Mouse (Mus musculus) adrenal gland, postnatal 10 days (tissue): ENCODE measurements around the gene Prokr2. TPM values are rescaled to one million over a fixed set of nuclear protein-coding genes. Genes with fewer than 3 reads are reported as not detected.
A peak's percentile ranks its signal among the peaks of the same experiment; 100 is the strongest.
"Not testable (repeated sequence)": the region's sequence is repeated elsewhere in the genome, so short reads cannot be mapped to it uniquely, and the experiment has no call there.

Experiments
- DNase-seq: peaks from one replicate; pipeline ENCODE4 v3.0.0; 2021; ENCODE audit warnings: mixed read lengths
- total RNA-seq, 2 experiments: library from RNA; stranded (reverse); gene quantifications; 2 replicates each; pipeline ENCODE4 v1.2.3; 2021

The Prokr2 gene
- total RNA-seq, 2 experiments from 2014 or later, result not detected

GRCm38 (mm10) chr2:132340350-132340749 is 44.9 kb downstream of the Prokr2 start:
- peak; percentile 12 for DNase-seq

GRCm38 (mm10) chr2:132337202-132337601 is 48.0 kb downstream of the Prokr2 start:
- no peak for DNase-seq

GRCm38 (mm10) chr2:132323541-132323940 is 61.7 kb downstream of the Prokr2 start:
- DNase-seq, result no peak

GRCm38 (mm10) chr2:132320516-132320915 is 64.7 kb downstream of the Prokr2 start:
- no peak for DNase-seq

- DNase-seq, result no peak
Observed at GRCm38 (mm10) chr2:132317178-132317577, 68.1 kb downstream of the Prokr2 start.

GRCm38 (mm10) chr2:132316041-132316808 is 69.0 kb downstream of the Prokr2 start:
- peak; percentile 76 for DNase-seq

GRCm38 (mm10) chr2:132314057-132314456 is 71.2 kb downstream of the Prokr2 start:
- not testable (repeated sequence) for DNase-seq

GRCm38 (mm10) chr2:132313568-132313967 is 71.7 kb downstream of the Prokr2 start:
- no peak for DNase-seq

- no peak for DNase-seq
Observed at GRCm38 (mm10) chr2:132312616-132313015, 72.6 kb downstream of the Prokr2 start.

GRCm38 (mm10) chr2:132309398-132309930 is 75.8 kb downstream of the Prokr2 start:
- no peak for DNase-seq

- DNase-seq, result no peak
Observed at GRCm38 (mm10) chr2:132308829-132309228, 76.4 kb downstream of the Prokr2 start.

- no peak for DNase-seq
Observed at GRCm38 (mm10) chr2:132307213-132307843, 77.9 kb downstream of the Prokr2 start.

- no peak for DNase-seq
Observed at GRCm38 (mm10) chr2:132305988-132306387, 79.3 kb downstream of the Prokr2 start.

GRCm38 (mm10) chr2:132305165-132305564 is 80.1 kb downstream of the Prokr2 start:
- DNase-seq, result no peak

GRCm38 (mm10) chr2:132301436-132301835 is 83.8 kb downstream of the Prokr2 start:
- no peak for DNase-seq

GRCm38 (mm10) chr2:132298250-132298649 is 87.0 kb downstream of the Prokr2 start:
- no peak for DNase-seq

- no peak for DNase-seq
Observed at GRCm38 (mm10) chr2:132293694-132294450, 91.4 kb downstream of the Prokr2 start.

GRCm38 (mm10) chr2:132292083-132292482 is 93.2 kb downstream of the Prokr2 start:
- DNase-seq, result peak; percentile 17

- DNase-seq, result no peak
Observed at GRCm38 (mm10) chr2:132291265-132291664, 94.0 kb downstream of the Prokr2 start.

- no peak for DNase-seq
Observed at GRCm38 (mm10) chr2:132290808-132291207, 94.4 kb downstream of the Prokr2 start.

- not testable (repeated sequence) for DNase-seq
Observed at GRCm38 (mm10) chr2:132289213-132289612, 96.0 kb downstream of the Prokr2 start.
